Mouse (Mus musculus) C2C12 (cell line): ENCODE data around the gene Gm20815. TPM values are rescaled to one million over a fixed set of nuclear protein-coding genes. Genes with fewer than 3 reads are reported as not detected.
"Not testable (repeated sequence)": the region's sequence is repeated elsewhere in the genome, so short reads cannot be mapped to it uniquely, and the experiment has no call there.

Experiments used
- H3K27me3 ChIP-seq: one replicate; pipeline ENCODE4 v1.6.1; 2011; ENCODE audit not compliant: control insufficient read depth, insufficient read depth, insufficient read length
- H3K36me3 ChIP-seq: one replicate; pipeline ENCODE4 v1.6.1; 2011; ENCODE audit not compliant: control insufficient read depth, insufficient read depth
- H3K4me3 ChIP-seq: one replicate; pipeline ENCODE4 v1.5.1; 2011; ENCODE audit warnings: mild to moderate bottlenecking, control low read depth; ENCODE audit not compliant: poor library complexity, insufficient read depth, severe bottlenecking
- H3K79me2 ChIP-seq: one replicate; pipeline ENCODE4 v1.6.1; 2011; ENCODE audit not compliant: control insufficient read depth, insufficient read depth
- H3K79me3 ChIP-seq: one replicate; pipeline ENCODE4 v1.6.1; 2011; ENCODE audit warnings: low read depth, control low read depth
- H3ac ChIP-seq: one replicate; pipeline ENCODE3; 2011; ENCODE audit warnings: low read depth; ENCODE audit not compliant: control insufficient read depth, insufficient read length
- long read RNA-seq, 2 experiments: library from polyadenylated mRNA; unstranded; transcript quantifications; one replicate each; pipeline ENCODE4 v2.0.0; 2019 to 2020
- polyA plus RNA-seq: library from polyadenylated mRNA; unstranded; fragments of >200 nt; fragmentation: generic; extraction: Trizol; gene quantifications from one replicate; pipeline ENCODE4 v1.2.1, GENCODE M21; 2012; ENCODE audit warnings: missing spikeins

Gene Gm20815
- polyA plus RNA-seq, result not detected
- long read RNA-seq, experiment 1, result 0 reads
- long read RNA-seq, experiment 2, result 0 reads

DNA sequence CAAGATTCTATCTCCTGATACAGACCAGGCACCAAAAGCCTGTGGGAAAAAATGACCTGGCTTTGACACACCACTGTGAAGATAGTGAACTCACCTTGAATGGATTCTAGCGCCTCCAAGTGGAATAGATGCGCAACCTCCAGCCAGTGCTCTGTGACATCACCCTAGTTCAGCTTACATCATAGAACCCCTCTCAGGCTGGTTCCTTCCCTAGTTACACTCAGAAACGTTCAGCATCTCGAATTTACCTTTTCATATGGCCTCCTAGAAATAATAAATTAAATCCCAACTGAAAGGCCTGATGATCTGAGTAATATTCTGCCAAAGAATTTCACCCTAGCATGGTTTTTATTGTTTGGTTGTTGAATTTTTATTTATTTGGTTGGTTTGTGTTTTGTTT lies at the start of gene Gm20815:
Gene Gm20815 (minus strand): TSS at position 101 of the 400 bp plus-strand sequence.
- H3K79me3 ChIP-seq, H3K4me3 ChIP-seq, H3K36me3 ChIP-seq, H3K79me2 ChIP-seq, H3ac ChIP-seq, H3K27me3 ChIP-seq: not testable (repeated sequence)
